In genomic region chr14:55833126-55833525, GRCm38 (mm10) we compare ENCODE assay signal across 21 mouse cellular contexts. TPM values are rescaled to one million over a fixed set of nuclear protein-coding genes. Genes with fewer than 3 reads are reported as not detected.
"Had no signal": no experiment of that assay in that cellular context is flagged by ENCODE, and none has a peak within 500 bp of the region (broad histone marks: within the 10 kb centered on the region; RNA-seq: fewer than 3 reads in every experiment).

No protein-coding gene starts in this region.

- H3K4me3 ChIP-seq: left cerebral cortex, adult 2 months; limb, embryonic 13.5 days; liver, embryonic 13.5 days; midbrain, embryonic 12.5 days; neural tube, embryonic 12.5 days; neural tube, embryonic 15.5 days; stomach, embryonic 15.5 days had no signal

- H3K27ac ChIP-seq: kidney, postnatal 0 days; left cerebral cortex, adult 2 months; liver, embryonic 13.5 days; midbrain, embryonic 12.5 days; neural tube, embryonic 12.5 days; neural tube, embryonic 15.5 days; stomach, embryonic 15.5 days had no signal

- H3K36me3 ChIP-seq: liver, embryonic 13.5 days; midbrain, embryonic 12.5 days; neural tube, embryonic 12.5 days; neural tube, embryonic 15.5 days had no signal

- H3K27me3 ChIP-seq: limb, embryonic 13.5 days; neural tube, embryonic 15.5 days; stomach, embryonic 15.5 days had no signal

- H3K4me2 ChIP-seq: limb, embryonic 13.5 days; liver, embryonic 13.5 days; midbrain, embryonic 12.5 days; neural tube, embryonic 12.5 days; neural tube, embryonic 15.5 days; stomach, embryonic 15.5 days had no signal

- H3K9me3 ChIP-seq: limb, embryonic 13.5 days; liver, embryonic 13.5 days; midbrain, embryonic 12.5 days; neural tube, embryonic 12.5 days; neural tube, embryonic 15.5 days; stomach, embryonic 15.5 days had no signal

- H3K4me1 ChIP-seq: midbrain, embryonic 12.5 days; neural tube, embryonic 12.5 days had no signal

- H3K9ac ChIP-seq: liver, embryonic 13.5 days; midbrain, embryonic 12.5 days; neural tube, embryonic 12.5 days; neural tube, embryonic 15.5 days; stomach, embryonic 15.5 days had no signal

- ATAC-seq: intestine, postnatal 0 days had no signal

- DNase-seq: kidney, adult 2 months; kidney, postnatal 25 days; layer of hippocampus, postnatal 36 days; liver, embryonic 13.5 days; lung, adult 2 months; lung, postnatal 14 days; lung, postnatal 4 days; right cerebral cortex, adult 18-20 months; right cerebral cortex, postnatal 14 days; right cerebral cortex, postnatal 4 days; thymus, postnatal 36 days had no signal

RNA-seq across cellular contexts. Expression of gene Nfatc4, which starts 10.2 kb away (rescaled TPM):
- total RNA-seq: megakaryocyte progenitor cell, adult 5-6 weeks; megakaryocyte-erythroid progenitor cell, adult 5-6 weeks had no signal

RNA-seq across cellular contexts. Expression of gene Adcy4, which starts 49.2 kb away (rescaled TPM):
- total RNA-seq: megakaryocyte progenitor cell, adult 5-6 weeks; megakaryocyte-erythroid progenitor cell, adult 5-6 weeks had no signal

RNA-seq across cellular contexts. Expression of gene Cbln3, which starts 51.1 kb away (rescaled TPM):
- total RNA-seq: megakaryocyte progenitor cell, adult 5-6 weeks; megakaryocyte-erythroid progenitor cell, adult 5-6 weeks had no signal
